Mouse (Mus musculus) CH12.LX (cell line): ENCODE results near the gene Tmem140.

Experiments
- CHD1 ChIP-seq: IDR thresholded peaks from 2 replicates; pipeline ENCODE4 v1.6.1; 2012; ENCODE audit warnings: low read depth, low read length, improper control_type of control experiment, inconsistent platforms
- CTCF ChIP-seq, 2 experiments: IDR thresholded peaks in 1 of 2; conservative IDR thresholded peaks in 1 of 2; 2 replicates each; pipeline ENCODE4 v1.5.1; 2011 to 2012; ENCODE audit warnings: low read depth in 2 of 2, low read length in 2 of 2, improper control_type of control experiment in 1 of 2, inconsistent platforms in 1 of 2, mild to moderate bottlenecking in 1 of 2, moderate library complexity in 1 of 2
- EP300 ChIP-seq: IDR thresholded peaks from 2 replicates; pipeline ENCODE4 v1.6.1; 2011; ENCODE audit warnings: low read length, improper control_type of control experiment
- KAT2A ChIP-seq: IDR thresholded peaks from 2 replicates; pipeline ENCODE4 v1.6.1; 2012; ENCODE audit warnings: low read length, improper control_type of control experiment, inconsistent platforms; ENCODE audit not compliant: insufficient replicate concordance
- MEF2A ChIP-seq: IDR thresholded peaks from 2 replicates; pipeline ENCODE4 v1.6.1; 2014; ENCODE audit warnings: low read depth, mild to moderate bottlenecking, inconsistent platforms, low read length, improper control_type of control experiment, borderline replicate concordance
- MYC ChIP-seq: IDR thresholded peaks from 2 replicates; pipeline ENCODE4 v1.6.1; 2011; ENCODE audit warnings: low read depth, mild to moderate bottlenecking, improper control_type of control experiment, low read length
- POLR2A ChIP-seq: IDR thresholded peaks from 2 replicates; pipeline ENCODE4 v1.6.1; 2011; ENCODE audit warnings: low read depth, mild to moderate bottlenecking, improper control_type of control experiment, low read length
- USF2 ChIP-seq: conservative IDR thresholded peaks from 2 replicates; pipeline ENCODE4 v1.6.1; 2011; ENCODE audit warnings: low read depth, low read length, improper control_type of control experiment

- no peak for TF ChIP-seq CTCF (conservative IDR thresholded peaks at IDR 0.05 in 1 of 2, IDR thresholded peaks at IDR 0.05 in 1 of 2; ENCODE audit: low read depth in 2 of 2, low read length in 2 of 2)
- TF ChIP-seq MEF2A: no peak
- no peak for TF ChIP-seq POLR2A
- no peak for TF ChIP-seq EP300
- no peak for TF ChIP-seq CHD1
- no peak for TF ChIP-seq USF2
- TF ChIP-seq MYC: no peak
- no peak for TF ChIP-seq KAT2A
Measured at GRCm38 (mm10) chr6:34906661-34907060, 43.7 kb downstream of the Tmem140 start.
